Mouse (Mus musculus) intestine, embryonic 16.5 days (tissue): ENCODE measurements around the gene Bin2. TPM values are rescaled to one million over a fixed set of nuclear protein-coding genes. Genes with fewer than 3 reads are reported as not detected.

ENCODE experiments used
- ATAC-seq: fragments of 200-750 bp; cut with Nextera tagmentation; 2 replicates; pipeline ENCODE4 v1.8.0; 2017; ENCODE audit warnings: moderate TSS enrichment, moderate library complexity
- H3K27ac ChIP-seq: fragments of 300-500 bp; sonication (generic); 2 replicates; pipeline ENCODE4 v1.5.1; 2014; ENCODE audit warnings: mild to moderate bottlenecking, low read length
- H3K27me3 ChIP-seq: fragments of 300-500 bp; sonication (generic); replicated peaks from 2 replicates; pipeline ENCODE4 v1.6.1; 2014; ENCODE audit warnings: low read length, control low read depth, mixed read lengths; ENCODE audit not compliant: control insufficient read depth, insufficient read depth
- H3K36me3 ChIP-seq: fragments of 300-500 bp; sonication (generic); 2 replicates; pipeline ENCODE4 v1.6.1; 2014; ENCODE audit warnings: low read length, control low read depth; ENCODE audit not compliant: control insufficient read depth, insufficient read depth
- H3K4me1 ChIP-seq: fragments of 300-500 bp; sonication (generic); 2 replicates; pipeline ENCODE4 v1.6.1; 2014; ENCODE audit warnings: low read length, control low read depth, mixed read lengths; ENCODE audit not compliant: control insufficient read depth, insufficient read depth
- H3K4me2 ChIP-seq: fragments of 300-500 bp; sonication (generic); 2 replicates; pipeline ENCODE4 v1.6.1; 2014; ENCODE audit warnings: low read depth, low read length, control low read depth
- H3K4me3 ChIP-seq: fragments of 300-500 bp; sonication (generic); 2 replicates; pipeline ENCODE4 v1.5.1; 2014; ENCODE audit warnings: mild to moderate bottlenecking, low read length
- H3K9ac ChIP-seq: fragments of 300-500 bp; sonication (generic); 2 replicates; pipeline ENCODE4 v1.6.1; 2014; ENCODE audit warnings: low read depth, low read length
- H3K9me3 ChIP-seq: fragments of 300-500 bp; sonication (generic); 2 replicates; pipeline ENCODE4 v1.6.1; 2016; ENCODE audit warnings: low read length, control low read depth; ENCODE audit not compliant: control insufficient read depth
- WGBS: fragments of 180-500 bp; shearing (Covaris S2); extraction: QIAGEN DNeasy Blood & Tissue Kit; methylation state at CpG from one replicate; pipeline ENCODE4 v1.1.7; 2014; 5-methylcytosine and 5-hydroxymethylcytosine counted together
- polyA plus RNA-seq: library from polyadenylated mRNA; unstranded; fragments of >200 nt; fragmentation: Nextera tagmentation; extraction: Ambion mirVana; gene quantifications from 2 replicates; pipeline ENCODE4 v1.2.1, GENCODE M21; 2015

Gene Bin2
- polyA plus RNA-seq, 1 experiment from 2014 or later: 9.2 TPM

GRCm38 (mm10) chr15:100666219-100666696 lies 3.1 kb downstream of the Bin2 start:
- Histone ChIP-seq H3K4me2 (0 out of 2 replicates have a peak overlapping the region, but pooled peaks have one; percentile 3), H3K4me3 (no peak overlapping the region), H3K9ac (peak overlapping the region; percentile 34; the same call in 1 of the 2 replicates), H3K9me3 (no peaks in the 10 kb centered on the region), H3K27ac (peak overlapping the region; percentile 89), H3K4me1 (peaks cover 35% of the 10 kb centered on the region), H3K36me3 (no peaks in the 10 kb centered on the region), H3K27me3 (no peaks in the 10 kb centered on the region)
- peak; percentile 78 for ATAC-seq
- 5% methylated on average over 7 of the region's 7 CpGs for WGBS

GRCm38 (mm10) chr15:100665411-100666218 lies 3.7 kb downstream of the Bin2 start:
- peak; percentile 58 for ATAC-seq
- H3K27me3 ChIP-seq: no peaks in the 10 kb centered on the region
- H3K27ac ChIP-seq: peak overlapping the region; percentile 89
- H3K9me3 ChIP-seq: no peaks in the 10 kb centered on the region
- no peak overlapping the region for H3K9ac ChIP-seq
- H3K4me2 ChIP-seq: 0 out of 2 replicates have a peak overlapping the region, but pooled peaks have one; percentile 3
- H3K4me3 ChIP-seq: no peak overlapping the region
- H3K36me3 ChIP-seq: no peaks in the 10 kb centered on the region
- 28% methylated on average over 9 of the region's 9 CpGs for WGBS
- H3K4me1 ChIP-seq: peaks cover 35% of the 10 kb centered on the region

GRCm38 (mm10) chr15:100664813-100665274 lies 4.5 kb downstream of the Bin2 start:
- H3K27me3 ChIP-seq: no peaks in the 10 kb centered on the region
- H3K9ac ChIP-seq: no peak overlapping the region
- no peak for ATAC-seq
- H3K4me2 ChIP-seq: no peak overlapping the region
- no peak overlapping the region for H3K4me3 ChIP-seq
- peaks cover 35% of the 10 kb centered on the region for H3K4me1 ChIP-seq
- no peaks in the 10 kb centered on the region for H3K9me3 ChIP-seq
- no peaks in the 10 kb centered on the region for H3K36me3 ChIP-seq
- peak overlapping the region; percentile 89; the same call in 1 of the 2 replicates for H3K27ac ChIP-seq
- WGBS: 62% methylated on average over 9 of the region's 9 CpGs

- H3K9ac ChIP-seq: no peak overlapping the region
- H3K4me2 ChIP-seq: no peak overlapping the region
- peaks cover 16% of the 10 kb centered on the region for H3K4me1 ChIP-seq
- no peaks in the 10 kb centered on the region for H3K27me3 ChIP-seq
- no peaks in the 10 kb centered on the region for H3K9me3 ChIP-seq
- H3K27ac ChIP-seq: no peak overlapping the region
- H3K36me3 ChIP-seq: no peaks in the 10 kb centered on the region
- H3K4me3 ChIP-seq: no peak overlapping the region
- 89% methylated on average over 5 of the region's 5 CpGs for WGBS
- no peak for ATAC-seq
These were observed 8.5 kb downstream of the Bin2 start for GRCm38 (mm10) chr15:100660805-100661204.

GRCm38 (mm10) chr15:100660306-100660705 lies 9.0 kb downstream of the Bin2 start:
- Histone ChIP-seq H3K27ac (no peak overlapping the region), H3K9ac (no peak overlapping the region), H3K27me3 (no peaks in the 10 kb centered on the region), H3K36me3 (no peaks in the 10 kb centered on the region), H3K4me3 (no peak overlapping the region), H3K4me1 (peaks cover 13% of the 10 kb centered on the region), H3K4me2 (no peak overlapping the region), H3K9me3 (no peaks in the 10 kb centered on the region)
- no peak for ATAC-seq
- WGBS: 86% methylated on average over 9 of the region's 9 CpGs

GRCm38 (mm10) chr15:100655201-100655600 lies 14.2 kb downstream of the Bin2 start:
- no peaks in the 10 kb centered on the region for H3K36me3 ChIP-seq
- no peaks in the 10 kb centered on the region for H3K9me3 ChIP-seq
- H3K4me3 ChIP-seq: no peak overlapping the region
- H3K27ac ChIP-seq: no peak overlapping the region
- H3K9ac ChIP-seq: no peak overlapping the region
- no peaks in the 10 kb centered on the region for H3K27me3 ChIP-seq
- WGBS: 83% methylated on average over 5 of the region's 5 CpGs
- ATAC-seq: no peak
- 0 out of 2 replicates have a peak, but pooled peaks cover 4% of the 10 kb centered on the region for H3K4me1 ChIP-seq
- H3K4me2 ChIP-seq: no peak overlapping the region

GRCm38 (mm10) chr15:100654271-100654670 lies 15.1 kb downstream of the Bin2 start:
- no peak for ATAC-seq
- WGBS: 65% methylated on average over 1 of the region's 1 CpGs
- Histone ChIP-seq H3K9ac (no peak overlapping the region), H3K4me2 (no peak overlapping the region), H3K4me3 (no peak overlapping the region), H3K4me1 (0 out of 2 replicates have a peak, but pooled peaks cover 4% of the 10 kb centered on the region), H3K27me3 (no peaks in the 10 kb centered on the region), H3K9me3 (no peaks in the 10 kb centered on the region), H3K36me3 (no peaks in the 10 kb centered on the region), H3K27ac (no peak overlapping the region)

GRCm38 (mm10) chr15:100651610-100652009 lies 17.7 kb downstream of the Bin2 start:
- Histone ChIP-seq H3K27me3 (no peaks in the 10 kb centered on the region), H3K9me3 (no peaks in the 10 kb centered on the region), H3K4me3 (no peak overlapping the region), H3K4me2 (no peak overlapping the region), H3K27ac (peak overlapping the region; percentile 82), H3K36me3 (no peaks in the 10 kb centered on the region), H3K9ac (no peak overlapping the region), H3K4me1 (0 out of 2 replicates have a peak, but pooled peaks cover 4% of the 10 kb centered on the region)
- 62% methylated on average over 9 of the region's 9 CpGs for WGBS
- peak; percentile 96 for ATAC-seq

- 84% methylated on average over 10 of the region's 10 CpGs for WGBS
These were observed 19.2 kb downstream of the Bin2 start for GRCm38 (mm10) chr15:100650111-100650510.

More at GRCm38 (mm10) chr15:100650111-100650510, 19.2 kb downstream of the Bin2 start:
- H3K27me3 ChIP-seq: no peaks in the 10 kb centered on the region
- ATAC-seq: no peak
- no peak overlapping the region for H3K4me2 ChIP-seq
- H3K9me3 ChIP-seq: no peaks in the 10 kb centered on the region
- no peaks in the 10 kb centered on the region for H3K36me3 ChIP-seq
- no peak overlapping the region for H3K27ac ChIP-seq
- H3K4me1 ChIP-seq: 0 out of 2 replicates have a peak, but pooled peaks cover 4% of the 10 kb centered on the region
- no peak overlapping the region for H3K9ac ChIP-seq
- H3K4me3 ChIP-seq: no peak overlapping the region
